Mouse (Mus musculus) neutrophil, adult 65 days (primary cell): ENCODE data around the gene Alpl. TPM values are rescaled to one million over a fixed set of nuclear protein-coding genes. Genes with fewer than 3 reads are reported as not detected.

Source experiments
- total RNA-seq: library from RNA; stranded (reverse); gene quantifications from 2 replicates; pipeline ENCODE4 v1.2.4, GENCODE M21; 2023

The Alpl gene
- 0.47 and 1.7 TPM in 2 replicates for total RNA-seq

DNA sequence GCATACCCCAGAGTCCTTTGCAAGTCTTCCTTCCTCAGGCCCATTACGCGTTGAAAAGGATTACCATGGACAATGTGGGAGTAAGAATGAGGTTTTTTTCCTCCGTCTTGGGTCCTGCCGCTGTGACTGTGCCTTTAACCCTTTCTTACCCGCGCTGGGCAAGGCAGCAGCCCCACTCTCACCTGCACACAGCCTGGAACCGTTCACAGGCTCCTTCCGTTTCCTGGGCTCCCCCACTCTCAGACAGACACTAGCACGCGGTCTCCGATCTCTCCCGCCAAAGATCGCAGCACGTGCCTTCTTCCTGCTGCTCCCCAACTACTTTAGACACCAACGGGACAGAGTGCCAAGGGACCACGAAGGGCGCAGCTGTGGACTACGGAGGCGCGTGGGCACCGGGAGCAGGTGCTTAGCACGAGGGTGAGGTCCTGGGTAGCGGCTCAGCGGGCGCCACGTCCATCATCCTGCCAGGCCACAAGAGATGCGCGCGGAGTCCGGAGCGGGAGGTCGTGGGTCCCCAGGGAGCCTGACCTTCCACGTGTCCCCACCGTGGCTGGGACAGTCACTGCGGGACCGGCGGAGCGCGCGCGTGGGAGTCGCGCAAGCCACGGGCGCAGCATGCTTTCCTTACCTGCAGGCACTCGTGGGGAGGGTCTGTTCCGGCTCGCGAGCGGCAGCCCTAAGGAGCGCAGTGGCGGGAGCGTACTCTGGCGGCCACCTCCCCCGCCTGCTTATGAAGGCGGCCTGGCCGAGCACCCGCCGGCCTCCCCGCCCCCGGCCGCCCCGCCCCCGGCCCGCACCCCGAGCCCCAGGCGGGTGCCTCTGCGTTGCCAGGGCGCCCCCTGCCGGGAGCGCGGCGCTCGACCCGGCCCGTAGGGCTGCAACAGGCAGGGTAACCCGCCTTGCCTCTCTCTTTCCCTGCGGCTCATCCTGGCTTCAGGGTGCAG is at the start of gene Alpl:
Alpl (minus strand) TSS at position 774 of the 947 bp plus-strand sequence.

Other genes starting within 250 kb of the Alpl start
- gene Ldlrad2, start 221.8 kb downstream of the Alpl start, total RNA-seq, result not detected in 2 replicates
- gene Usp48, start 202.6 kb downstream of the Alpl start, total RNA-seq, result 58.3 and 94.5 TPM in 2 replicates
- 0.28 TPM in 1 of 2 replicates, not detected in the other for gene Rap1gap, start 131.7 kb downstream of the Alpl start, total RNA-seq
- 8.0 and 13.3 TPM in 2 replicates for gene Ece1, start 65.9 kb upstream of the Alpl start, total RNA-seq
- 128 and 144 TPM in 2 replicates for gene Eif4g3, start 196.6 kb upstream of the Alpl start, total RNA-seq